Mouse (Mus musculus) liver (tissue): Measurements from ENCODE around the gene Spen.
A peak's percentile ranks its signal among the peaks of the same experiment; 100 is the strongest.

Experiments used
- DNase-seq: peaks from one replicate; pipeline ENCODE4 v3.0.0-alpha.2; 2020; ENCODE audit warnings: mixed read lengths

Gene Spen

DNA sequence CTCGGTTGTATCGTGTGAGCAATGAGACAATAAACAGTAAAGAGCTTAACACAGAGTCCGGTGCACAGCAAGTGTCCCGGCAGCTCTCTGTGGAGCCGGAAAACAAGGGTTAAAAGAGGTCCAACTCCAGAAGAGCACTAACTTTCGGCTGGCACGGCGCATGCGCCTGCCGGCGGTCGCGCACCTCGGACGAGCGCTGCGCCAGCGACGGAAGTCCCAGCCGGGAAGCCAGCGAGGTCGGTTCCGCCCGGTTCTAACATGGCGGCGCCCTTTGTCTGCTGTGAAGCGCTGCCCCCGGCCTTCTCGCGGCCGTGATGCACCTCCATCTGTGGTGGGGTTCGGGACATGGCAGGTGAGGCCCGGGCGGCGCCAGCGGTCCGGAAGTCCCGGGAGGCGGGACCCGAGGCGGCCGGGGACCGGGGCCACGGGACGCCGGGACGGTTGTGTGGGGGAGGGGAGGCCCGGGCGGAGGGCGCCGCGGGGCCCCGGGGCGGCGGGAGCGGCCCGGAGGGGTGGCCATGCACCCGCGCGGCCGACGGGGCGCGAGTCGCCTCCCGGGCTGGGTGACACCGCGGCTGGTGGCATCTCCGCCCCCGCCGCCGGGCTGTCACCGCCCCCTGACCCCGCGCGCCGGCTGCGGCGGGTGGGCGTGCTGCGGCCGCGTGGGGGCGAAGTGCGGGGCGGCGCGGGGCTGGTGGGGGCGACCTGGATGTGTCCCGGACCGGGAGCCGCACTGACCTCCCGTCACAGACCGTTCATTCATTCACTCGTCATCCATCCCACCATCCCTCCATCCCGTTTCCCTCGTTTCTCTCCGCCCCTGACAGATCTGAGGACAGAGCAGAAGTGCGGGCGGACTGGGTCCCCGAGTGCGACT, 93.7 kb downstream of the Spen start, which contains the start of gene Zbtb17:
Gene Zbtb17, plus strand, starts transcription at position 204 of the 877 bp plus-strand sequence.
- peak; percentile 90 for DNase-seq

DNA sequence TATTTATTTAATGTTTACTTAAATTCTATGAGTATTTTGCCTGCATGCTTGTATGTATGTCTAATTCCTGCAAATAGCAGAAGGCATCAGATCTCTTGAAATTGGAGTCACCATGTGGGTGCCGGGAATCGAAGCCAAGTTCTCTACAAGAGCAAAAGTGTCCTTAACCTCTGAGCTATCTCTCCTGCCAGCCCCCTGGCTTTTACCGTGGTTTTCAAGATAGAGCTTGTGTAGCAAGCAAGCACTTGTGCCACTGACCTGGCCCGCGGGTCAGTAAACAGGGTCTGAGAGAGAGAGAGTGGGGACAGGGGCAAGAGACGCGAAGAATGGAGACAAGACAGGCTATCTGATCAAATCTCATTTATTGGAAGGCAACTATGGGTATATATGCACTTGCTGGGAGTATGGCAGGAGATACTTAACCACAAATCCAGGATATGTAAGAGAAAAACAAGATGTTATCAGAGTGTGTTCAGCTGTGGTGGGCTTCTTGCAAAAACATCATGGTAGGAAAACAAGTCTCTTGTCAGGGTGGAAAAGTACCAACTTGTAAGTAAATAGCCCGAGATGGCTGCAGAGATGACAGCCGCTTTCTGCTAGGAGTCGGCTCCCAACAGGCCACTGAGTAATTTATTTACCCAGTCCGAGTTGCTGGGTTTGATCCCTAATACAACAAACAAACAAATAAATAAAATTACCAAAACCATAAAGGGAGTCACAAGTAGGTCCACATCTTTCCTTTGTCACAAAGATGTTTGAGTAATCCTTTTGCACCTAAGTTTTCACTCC, 94.6 kb downstream of the Spen start:
- DNase-seq = no peak

DNA sequence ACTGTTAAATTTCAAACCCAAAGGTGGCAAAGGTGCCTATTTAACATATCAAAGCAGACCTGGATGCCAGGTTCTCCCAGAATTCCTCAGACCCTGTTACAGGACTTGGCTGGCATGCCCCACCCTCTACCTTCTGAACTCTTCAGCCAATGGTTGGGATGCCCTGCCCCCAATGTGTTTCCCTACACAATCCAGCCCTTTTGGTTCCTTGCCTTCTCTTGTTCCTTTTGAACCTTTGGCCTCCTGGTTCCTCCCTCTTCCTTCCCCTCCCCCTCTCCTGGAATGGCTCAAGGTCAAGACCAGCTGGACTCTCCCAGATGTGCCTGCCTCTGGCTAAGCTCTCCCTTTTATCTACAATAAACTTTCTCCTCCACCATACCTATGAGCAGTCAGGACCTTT, 97.5 kb downstream of the Spen start:
- no peak for DNase-seq

DNA sequence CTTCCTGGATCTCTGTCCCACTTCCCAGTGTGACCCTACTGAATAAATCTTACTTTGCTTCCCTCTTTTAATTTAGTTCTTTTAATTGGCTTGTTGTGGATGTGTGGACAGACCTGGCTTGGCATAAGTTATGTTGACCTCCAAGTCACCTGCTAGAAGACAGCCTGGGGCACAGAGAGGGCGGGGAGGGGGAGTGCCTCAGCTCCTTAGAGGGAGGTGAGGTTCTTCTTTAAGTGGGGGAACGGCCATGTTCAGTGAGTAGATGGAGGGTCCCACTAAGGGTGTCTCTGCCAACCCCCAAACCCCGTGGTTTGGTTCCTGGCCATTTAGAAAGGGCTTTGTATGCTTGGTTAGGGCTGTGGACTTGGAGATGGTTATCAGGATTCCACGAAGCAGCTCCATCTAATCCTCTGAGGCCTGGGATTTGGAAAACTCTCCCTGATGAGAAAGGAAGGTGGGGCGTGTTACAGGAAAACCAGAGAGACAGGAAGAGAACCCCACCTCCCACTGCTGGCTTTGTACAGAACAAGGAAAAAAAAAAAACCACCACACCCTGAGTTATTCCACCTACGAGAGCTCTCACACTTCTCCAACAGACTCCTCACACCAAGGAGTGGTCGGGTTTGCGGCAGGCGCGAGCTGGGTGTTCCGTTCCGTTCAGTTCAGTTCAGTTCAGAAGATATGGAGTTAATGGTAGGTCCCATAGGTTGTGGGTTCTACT, 99.2 kb downstream of the Spen start:
- no peak for DNase-seq

DNA sequence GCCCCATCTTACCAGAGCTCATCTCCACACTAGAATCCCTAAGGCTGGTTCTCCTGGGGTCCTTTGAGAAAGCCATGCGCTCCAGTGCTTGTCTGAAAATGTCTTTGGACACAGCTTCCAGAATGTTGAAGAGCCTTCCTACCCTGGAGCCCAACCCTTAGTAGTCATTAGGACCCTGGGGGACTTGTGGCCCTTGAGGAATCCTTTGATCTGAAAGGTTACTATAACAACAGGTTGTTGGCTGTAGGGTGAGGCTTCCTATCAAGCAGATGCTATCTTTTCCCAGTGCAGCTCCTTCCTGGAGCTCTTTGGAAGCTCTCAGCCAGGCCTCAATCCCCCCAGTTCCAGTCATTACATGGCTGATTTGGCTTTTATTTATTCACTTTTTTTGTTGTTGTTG, 102.4 kb downstream of the Spen start, which contains the start of gene Srarp:
Gene Srarp, minus strand, starts transcription at position 132 of the 400 bp plus-strand sequence.
- DNase-seq = no peak

DNA sequence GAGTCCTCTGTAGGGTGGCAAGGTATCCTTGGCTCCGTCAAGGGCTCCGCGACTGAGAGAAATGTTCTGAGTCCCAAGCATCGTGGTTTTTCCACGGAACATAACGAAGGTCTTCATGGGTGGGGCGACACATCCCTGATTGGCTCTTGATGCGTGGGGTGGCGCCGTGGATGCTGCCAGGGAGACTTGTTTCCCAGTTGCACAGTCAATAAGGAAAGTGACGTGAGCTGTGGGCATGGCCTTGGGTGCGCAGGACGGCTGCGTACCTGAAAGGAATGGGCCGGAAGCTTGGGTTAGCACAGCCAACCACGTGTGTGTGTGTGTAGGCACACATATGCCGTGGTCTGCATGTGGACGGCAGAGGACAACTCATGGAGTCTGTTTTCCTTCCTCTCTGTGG, 105.2 kb downstream of the Spen start:
- no peak for DNase-seq

DNA sequence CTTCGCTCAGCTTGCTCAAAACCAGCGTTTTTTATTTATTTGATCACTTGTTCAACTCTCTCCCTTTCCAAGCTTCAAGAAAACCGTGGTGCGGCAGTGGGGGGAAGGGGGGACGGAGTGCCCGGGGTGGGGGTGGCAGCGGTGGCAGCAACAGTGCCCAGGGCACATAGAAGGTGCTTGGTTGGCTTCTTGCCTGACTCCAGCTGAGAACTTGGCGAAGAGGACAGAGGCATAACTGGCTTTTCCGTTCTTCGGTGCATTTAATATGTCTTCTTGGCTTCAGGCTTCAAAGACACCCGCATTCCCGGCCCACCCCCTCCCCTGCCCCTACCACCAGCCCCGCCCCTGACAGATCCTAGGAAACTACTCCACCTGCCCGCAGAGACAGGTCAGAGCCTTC, 105.7 kb downstream of the Spen start:
- DNase-seq = no peak

DNA sequence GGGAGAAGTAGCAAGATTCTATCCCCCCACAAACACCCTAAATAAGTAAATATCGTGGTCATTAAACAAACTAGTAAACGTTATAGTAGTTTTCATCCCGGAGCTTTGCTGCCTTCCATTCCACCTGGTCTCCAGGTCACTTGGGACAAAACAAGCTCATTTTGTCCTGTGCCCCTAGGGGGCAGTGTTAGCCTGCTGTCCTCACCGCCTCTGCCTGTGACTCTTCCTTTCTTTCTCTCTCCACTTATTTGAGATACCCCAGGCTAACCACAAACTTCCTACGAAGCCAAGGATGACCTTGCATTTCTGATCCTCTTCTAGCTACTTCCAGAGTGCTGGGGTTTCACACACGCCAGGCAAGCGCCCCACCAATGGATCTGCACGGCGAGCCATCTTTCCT, 107.4 kb downstream of the Spen start:
- DNase-seq = peak; percentile 76

DNA sequence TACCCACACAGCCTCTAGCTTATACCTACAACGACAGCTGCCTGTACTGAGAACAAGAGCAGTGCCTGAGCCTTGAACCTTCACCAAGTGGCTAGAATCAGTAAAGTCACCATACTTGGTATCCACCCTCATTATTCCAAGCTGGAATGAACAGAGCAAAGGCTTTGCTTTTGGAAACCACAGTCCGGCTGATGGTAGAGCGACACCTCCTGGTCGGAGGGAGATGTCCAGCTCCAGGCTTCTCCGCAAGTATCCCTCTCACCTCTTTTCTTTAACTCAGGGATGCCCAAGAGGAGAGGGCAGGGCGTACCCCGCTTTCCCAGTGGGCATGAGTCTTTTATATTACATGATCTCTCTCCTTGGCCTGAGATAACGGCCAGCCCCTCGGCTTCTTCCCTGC, 108.5 kb downstream of the Spen start:
- DNase-seq = no peak

DNA sequence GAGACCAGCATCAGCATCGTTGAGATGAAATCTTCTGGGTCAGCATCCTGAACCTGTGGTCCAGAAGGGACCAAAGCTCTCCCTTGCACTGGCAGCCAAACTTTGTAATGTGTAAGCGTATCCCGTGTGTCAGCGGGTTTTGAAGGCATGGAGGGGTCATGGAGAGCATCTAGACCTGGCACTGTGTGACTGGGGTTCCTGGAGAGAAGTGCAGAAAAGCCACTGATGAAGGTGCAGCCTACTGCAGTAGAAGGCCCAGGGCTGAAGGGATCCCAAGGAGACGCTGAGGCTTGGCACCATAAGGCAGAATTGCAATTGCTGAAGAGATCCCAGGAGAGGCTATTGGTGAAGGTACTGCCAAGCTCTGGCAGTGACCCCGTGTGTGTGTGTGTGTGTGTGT, 109.0 kb downstream of the Spen start:
- no peak for DNase-seq

DNA sequence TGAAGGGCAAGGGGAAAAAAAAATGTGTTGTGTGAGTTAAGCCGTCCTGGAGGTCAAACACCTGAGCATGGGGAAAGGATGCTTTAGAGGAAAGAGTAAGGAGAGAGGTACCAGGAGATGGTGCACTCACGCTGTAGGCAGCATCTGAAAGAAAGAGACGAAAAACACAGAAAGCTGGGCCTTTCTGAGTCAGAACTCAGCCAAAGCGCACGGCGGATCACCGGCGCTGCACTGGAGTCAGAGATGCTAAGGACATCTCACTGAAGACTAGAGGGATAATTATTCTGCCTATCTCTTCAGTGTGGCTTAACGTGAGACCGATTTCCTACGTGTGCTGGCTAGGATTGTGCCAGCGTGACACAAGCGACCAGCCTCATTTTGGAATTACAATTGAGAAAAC, 110.5 kb downstream of the Spen start:
- DNase-seq = no peak

DNA sequence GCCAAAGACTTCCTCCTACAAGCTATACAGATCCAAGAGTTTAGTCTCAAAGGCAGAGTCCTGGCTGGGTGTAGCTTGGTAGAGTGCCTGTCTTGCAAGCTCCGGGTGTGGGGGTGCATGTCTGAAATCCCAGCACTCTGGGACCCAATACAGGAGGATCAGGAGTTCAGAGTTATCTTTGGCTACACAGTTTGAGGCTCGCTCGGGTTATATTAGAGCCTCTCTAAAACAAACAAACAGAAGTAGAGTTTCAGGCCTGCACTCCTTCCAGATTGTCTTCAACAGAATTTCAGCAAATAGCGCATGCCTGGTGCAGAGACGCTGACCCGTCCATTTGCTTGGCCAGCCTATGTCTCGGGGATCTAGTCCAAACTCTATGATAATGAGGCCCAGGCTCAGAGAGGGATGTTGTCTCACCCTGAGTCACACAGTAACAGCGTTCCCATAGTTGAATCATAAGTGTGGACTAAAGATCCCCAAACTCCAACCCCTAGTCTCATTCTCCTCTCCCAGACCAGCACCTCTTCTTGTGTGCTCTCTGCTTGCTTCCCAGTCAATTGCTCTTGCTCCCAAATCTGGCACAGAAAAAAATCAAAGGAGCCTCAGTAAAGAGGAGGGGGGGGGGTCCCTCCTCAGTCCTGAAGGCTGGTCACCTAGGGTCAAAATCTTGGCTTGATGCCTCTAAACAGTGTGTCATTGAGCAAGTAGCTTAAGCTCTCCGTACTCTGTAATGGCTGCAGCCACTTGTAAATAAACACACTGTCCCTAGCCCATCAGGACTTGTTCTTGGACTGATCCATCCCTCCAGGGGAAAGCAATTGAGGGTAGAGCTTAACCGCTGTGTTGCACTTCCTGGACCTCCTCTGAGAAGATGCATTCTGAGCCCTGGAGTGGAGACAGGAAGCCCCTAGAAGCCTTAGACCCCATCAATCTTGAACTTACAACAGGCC, 111.3 kb downstream of the Spen start:
- DNase-seq = no peak

DNA sequence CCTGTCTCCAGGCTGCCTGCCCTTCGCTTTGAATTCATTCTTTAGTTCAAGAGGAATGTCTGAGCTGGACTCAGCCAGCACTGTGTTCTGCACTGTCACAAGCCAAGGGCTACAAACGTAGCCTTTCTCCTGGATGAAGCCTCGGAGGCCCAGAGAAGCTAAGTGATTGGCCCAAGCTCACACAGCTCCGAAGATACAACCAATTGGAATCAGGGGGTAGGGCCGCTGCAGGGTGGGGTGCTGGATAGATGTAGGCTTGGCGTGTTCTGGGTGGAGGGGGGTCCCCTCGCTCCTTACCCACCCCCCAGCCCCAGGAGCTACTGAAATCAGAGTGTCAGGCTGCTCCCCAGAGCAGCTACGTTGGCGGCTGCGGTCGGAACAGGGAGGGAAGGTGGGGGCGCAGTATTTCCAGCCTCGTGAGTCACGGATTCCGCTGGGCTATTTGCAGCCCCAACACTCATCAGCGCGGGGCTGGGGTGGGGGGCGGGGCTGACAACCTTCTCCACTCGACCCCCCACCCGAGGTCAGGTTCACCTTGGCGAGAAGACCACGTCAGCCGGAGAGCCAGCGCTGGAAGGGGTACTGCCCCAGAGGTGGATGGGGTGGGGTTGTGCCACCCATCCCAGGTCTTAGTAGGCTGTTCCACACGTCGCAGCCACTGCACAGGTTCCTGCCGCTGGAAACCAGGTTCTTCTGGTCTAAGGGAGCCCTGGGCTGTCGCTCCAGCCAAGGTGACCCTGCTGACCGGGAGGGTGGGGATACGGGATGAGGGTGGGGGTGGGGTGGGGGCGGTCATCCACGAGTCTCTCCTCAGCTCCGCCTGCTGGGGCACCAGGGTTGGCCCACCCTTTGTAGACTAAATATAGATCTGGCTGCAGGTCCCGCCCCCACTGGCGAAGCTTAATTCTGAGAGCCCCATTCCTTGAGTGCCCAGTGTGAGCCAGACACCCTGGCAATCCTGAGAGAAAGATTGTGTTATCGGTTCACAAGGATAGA, 112.6 kb downstream of the Spen start:
- peak; percentile 19 for DNase-seq

DNA sequence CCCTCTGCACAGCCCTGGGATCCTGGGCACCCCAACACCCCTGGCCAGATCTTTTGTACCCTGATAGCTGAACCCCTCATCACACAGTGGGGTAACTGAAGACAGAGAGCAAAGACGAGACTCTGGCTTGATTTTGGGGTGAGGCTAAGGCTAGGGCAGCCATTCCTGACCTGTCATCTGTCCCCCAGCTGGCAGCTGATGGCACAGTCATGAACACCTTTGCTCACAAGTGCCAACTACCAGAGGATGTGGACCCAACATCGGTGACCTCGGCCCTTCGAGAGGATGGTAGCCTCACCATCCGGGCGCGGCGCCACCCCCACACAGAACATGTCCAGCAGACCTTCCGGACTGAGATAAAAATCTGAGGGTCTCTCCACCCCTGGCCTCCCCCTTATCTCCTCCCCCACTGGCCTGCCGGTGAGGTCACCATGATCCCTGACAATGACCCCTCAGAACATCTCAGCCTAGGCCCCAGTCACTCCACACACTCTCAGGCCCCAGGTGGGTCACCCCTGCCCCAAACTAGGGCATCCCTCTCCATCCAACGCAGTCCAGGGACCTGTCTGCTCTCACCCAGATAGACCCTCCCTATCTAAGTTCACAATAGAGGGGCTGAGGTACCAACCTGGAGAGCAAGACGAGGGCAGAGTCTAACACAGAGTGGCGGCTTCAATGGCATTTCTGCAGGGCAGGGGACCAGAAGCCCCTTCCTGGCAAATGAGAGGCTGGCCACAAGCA, 114.5 kb downstream of the Spen start:
- DNase-seq = no peak

DNA sequence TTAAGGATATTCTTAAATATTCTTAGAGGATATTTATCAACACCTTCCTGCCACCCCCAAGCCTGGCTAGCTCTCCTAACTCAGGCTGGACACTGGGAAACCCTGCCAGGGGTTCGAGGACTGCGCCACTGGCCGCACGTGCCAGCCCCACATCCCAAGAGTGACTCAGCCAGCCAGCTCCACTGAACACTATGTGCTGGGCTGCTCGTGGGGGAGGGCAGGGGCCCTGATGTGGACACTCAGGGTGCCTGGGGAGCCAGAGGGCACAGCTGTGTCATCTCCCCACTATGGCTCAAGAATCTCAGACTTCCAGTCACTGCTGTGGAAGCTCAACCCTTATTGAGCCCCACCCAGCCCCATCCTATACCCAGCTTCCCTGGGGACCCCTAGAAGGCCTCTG, 115.1 kb downstream of the Spen start:
- no peak for DNase-seq

DNA sequence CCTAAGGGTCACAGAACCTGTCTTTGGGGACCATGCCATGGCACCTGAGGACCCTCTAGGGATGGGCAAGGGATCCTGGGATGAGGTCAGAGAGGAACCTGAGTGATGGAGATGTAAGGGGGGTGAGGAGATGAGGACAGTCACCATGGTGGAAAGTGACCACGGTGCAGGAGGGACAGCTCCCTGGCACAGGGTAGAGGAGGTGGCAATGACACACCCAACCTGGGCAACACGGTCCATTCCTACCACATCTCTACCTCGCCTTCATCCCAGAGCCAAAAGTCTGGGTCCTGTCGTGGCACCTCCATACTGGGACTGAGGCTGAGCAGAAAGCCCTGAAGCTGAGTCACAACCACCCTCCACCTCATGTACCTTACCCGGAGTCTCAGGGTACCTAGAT, 115.6 kb downstream of the Spen start:
- no peak for DNase-seq

DNA sequence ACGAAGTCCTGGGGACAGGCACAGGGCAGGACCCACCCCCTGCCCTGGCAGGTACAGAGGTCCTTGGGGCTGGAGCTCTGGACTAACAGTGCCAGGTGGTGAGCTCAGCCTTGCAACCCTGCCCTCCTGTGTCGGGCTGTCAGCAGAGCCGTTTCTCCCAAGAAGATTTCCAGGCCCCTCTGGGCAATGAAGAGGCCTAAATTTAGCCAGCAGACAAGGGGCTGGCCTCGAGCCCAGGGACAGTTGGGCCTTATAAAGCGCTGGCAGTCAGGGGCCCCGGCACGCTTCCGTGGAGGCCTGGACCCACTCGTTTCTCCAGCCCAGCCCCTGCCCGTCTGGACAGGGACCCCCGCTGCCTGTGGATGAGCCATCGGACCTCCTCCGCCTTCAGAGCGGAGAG, 117.0 kb downstream of the Spen start:
- DNase-seq = no peak

DNA sequence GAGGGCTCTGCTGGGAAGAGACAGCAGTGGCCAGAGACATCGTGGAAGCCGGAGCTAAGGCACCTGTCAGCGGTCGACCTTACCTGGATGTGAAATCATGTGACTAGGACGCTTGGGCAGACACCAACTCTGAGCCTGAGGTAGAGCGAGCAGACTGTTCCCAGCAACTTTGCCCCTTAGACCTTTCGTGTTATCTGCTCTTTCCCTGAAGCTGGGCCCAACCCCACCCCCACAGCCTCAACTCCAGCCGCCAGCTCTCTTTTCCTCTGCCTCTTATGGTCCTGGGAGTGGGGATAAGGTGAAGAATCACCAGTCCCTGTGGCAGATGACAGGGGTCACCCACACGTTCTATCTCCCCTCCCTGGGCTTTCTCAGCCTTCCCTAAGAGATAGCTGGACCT, 117.5 kb downstream of the Spen start:
- no peak for DNase-seq

DNA sequence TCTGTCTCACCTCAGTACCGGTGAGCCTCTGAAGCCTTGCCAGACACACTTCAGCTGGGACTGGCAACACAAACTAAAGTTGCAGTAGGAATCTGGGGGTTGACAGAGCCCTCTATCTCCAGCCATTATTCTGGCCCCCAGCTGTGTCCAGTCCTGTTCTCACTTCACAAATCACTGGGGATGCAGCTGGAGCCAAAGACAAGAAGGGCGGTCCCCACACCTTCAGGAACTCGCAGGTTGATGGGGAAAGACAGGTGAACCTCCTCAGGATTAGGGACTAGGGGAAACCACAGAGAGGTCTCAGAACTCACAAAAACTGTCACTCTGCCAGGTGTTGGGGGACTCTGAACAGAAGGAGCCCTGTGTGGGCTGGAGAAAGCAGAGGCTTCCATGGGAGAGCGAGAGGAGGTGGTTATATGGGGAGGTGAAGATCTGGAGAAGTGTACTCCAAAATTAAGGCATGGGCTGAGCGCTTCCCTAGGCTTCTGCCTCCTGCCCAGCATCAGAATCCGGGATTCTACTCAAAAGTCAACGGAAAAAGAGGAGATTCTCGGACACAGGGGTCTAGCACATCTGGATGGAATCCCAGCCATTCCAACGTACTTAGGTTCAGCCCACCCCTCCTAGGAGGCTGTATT, 118.1 kb downstream of the Spen start, which contains the start of gene Hspb7:
Gene Hspb7, plus strand, starts transcription at position 588 of the 638 bp plus-strand sequence.
- DNase-seq = no peak
